Mouse (Mus musculus): Measurements from ENCODE around the gene Tfeb. TPM values are rescaled to one million over a fixed set of nuclear protein-coding genes. Genes with fewer than 3 reads are reported as not detected.

The Tfeb gene
- total and polyA plus RNA-seq, 3 experiments, result 29.1 to 49.3 (median 39.9) TPM

DNA sequence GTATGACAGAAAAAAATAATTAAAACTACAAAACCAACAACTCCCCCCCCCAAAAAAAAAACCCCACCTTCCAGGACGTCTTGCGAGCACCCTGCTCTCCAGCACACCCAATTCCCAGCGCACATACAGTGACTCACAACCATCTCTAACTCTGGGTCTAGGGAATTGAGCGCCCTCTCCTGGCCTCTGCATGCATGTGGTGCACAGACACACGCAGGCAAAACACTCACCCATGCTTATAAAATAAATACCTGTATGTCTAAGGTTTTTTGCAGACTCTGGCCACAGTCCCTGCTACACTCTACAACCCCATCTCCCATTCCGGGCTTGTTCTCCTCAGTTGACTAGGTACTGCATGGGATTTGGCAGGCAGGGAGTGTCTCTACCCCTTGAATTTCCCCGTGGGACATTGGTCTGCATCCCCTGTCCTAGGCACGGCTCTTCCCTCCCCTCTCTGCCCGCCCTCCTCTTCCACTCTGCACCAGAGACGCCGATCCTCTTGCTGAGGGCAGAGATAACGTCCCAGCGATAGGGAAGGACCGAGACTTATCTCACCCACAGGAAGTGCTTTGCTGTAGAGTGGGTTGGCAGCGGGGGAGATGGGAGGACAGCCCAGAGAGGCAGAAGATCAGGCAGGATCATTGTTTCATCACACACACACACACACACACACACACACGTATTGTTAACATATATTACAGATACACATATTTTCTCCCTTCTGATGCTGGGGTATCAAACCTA lies 6.3 kb downstream of the Tfeb start:
- H3K4me3 ChIP-seq (replicated peaks in 1 of 3; ENCODE audit: low read depth in 2 of 3, low read length in 2 of 3, poor library complexity in 1 of 3), result no peak overlapping the region
- no peaks in the 10 kb centered on the region for H3K27me3 ChIP-seq (replicated peaks)
- no peak overlapping the region for H3K9ac ChIP-seq (ENCODE audit: insufficient read depth, low read depth)
- peaks cover 34% of the 10 kb centered on the region for H3K79me2 ChIP-seq (replicated peaks; ENCODE audit: control insufficient read depth, extremely low read depth, insufficient read depth, poor library complexity, severe bottlenecking)
- TF ChIP-seq CTCF (conservative IDR thresholded peaks at IDR 0.05 in 1 of 2, IDR thresholded peaks at IDR 0.05 in 1 of 2; ENCODE audit: low read depth in 2 of 2, low read length in 2 of 2), result peak; percentile 22 to 33; a peak in 3 of 4 replicates
- TF ChIP-seq UBTF (IDR thresholded peaks at IDR 0.05; ENCODE audit: low read depth, low read length), result no peak
- DNase-seq (ENCODE audit: extremely low read depth), result no peak
- no peak overlapping the region for H3K4me2 ChIP-seq (ENCODE audit: insufficient read depth, low read depth, poor library complexity, severe bottlenecking)
- dilution Hi-C loops (cut with MboI; ENCODE audit: extremely low pct_ligation_motif_present, extremely low pct_unique_long_range_greater_than_20kb, low sequenced_read_pairs) (no loop called here), in situ Hi-C loops (cut with MboI; ENCODE audit: low pct_ligation_motif_present, low pct_unique_long_range_greater_than_20kb, low sequenced_read_pairs) (no loop called here)
- peaks cover 5 to 48% of the 10 kb centered on the region in 2 experiments for H3K36me3 ChIP-seq (replicated peaks in 1 of 2; ENCODE audit: control insufficient read depth in 1 of 2, insufficient read depth in 1 of 2, low read length in 1 of 2)
- H3K9me3 ChIP-seq (replicated peaks; ENCODE audit: low read length), result peaks cover 19% of the 10 kb centered on the region
- peaks cover 15 to 49% of the 10 kb centered on the region in 2 experiments for H3K4me1 ChIP-seq (ENCODE audit: control insufficient read depth in 1 of 2, insufficient read depth in 2 of 2)
- no peak overlapping the region for H3K27ac ChIP-seq (ENCODE audit: insufficient read depth, low read depth)

DNA sequence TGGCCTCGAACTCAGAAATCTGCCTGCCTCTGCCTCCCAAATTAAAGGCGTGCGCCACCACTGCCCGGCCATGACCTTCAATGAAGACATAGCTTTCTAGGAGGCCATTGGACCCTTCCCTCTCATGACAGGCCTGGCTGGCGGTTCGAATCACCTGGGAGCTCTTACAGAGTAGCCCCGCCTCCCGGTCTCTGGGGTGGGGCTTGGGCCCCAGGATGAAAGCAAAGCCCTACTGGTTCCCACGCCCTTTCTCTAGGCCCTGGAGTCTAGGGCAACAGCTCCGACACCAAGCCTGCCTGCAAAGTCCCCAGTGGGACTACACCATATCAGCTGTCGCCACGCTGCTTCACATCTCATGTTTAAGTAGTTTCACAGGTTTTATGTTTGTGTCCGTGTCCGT lies 7.3 kb downstream of the Tfeb start:
- in situ Hi-C loops (cut with MboI; ENCODE audit: low pct_ligation_motif_present, low pct_unique_long_range_greater_than_20kb, low sequenced_read_pairs), result no loop called here

DNA sequence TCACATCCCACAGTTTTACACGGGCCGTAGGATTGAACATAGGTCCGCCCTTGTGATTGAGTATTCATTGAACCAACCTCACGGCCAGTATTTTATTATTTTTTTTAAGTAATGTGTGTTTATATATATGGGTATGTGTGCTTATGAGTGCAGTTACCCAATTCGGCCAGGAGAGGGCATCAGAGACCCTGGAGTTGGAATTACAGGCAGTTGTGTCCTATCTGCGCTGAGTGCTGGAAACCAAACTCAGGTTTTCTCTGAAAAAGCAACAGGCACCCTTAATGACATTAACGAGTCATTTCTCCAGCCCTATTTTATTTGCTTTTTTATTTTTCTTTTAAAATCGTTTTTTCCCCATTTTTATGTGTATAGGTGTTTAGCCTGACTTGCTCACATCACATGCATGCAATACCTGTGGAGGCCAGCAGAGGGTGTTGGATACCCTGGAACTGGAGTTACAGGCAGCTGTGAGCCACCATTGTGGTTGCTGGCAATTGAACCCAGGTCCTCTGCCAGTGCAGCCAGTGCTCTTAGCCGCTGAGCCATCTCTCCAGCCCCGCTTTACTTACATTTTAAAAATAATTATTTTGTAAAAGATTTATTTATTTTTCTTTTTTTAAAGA lies 8.0 kb downstream of the Tfeb start:
- no peak overlapping the region for H3K4me2 ChIP-seq (ENCODE audit: insufficient read depth, low read depth, poor library complexity, severe bottlenecking)
- peaks cover 40% of the 10 kb centered on the region for H3K79me2 ChIP-seq (replicated peaks; ENCODE audit: control insufficient read depth, extremely low read depth, insufficient read depth, poor library complexity, severe bottlenecking)
- DNase-seq (ENCODE audit: extremely low read depth), result no peak
- H3K9me3 ChIP-seq (replicated peaks; ENCODE audit: low read length), result peaks cover 19% of the 10 kb centered on the region
- no peak overlapping the region for H3K4me3 ChIP-seq (replicated peaks in 1 of 3; ENCODE audit: low read depth in 2 of 3, low read length in 2 of 3, poor library complexity in 1 of 3)
- H3K4me1 ChIP-seq (ENCODE audit: control insufficient read depth in 1 of 2, insufficient read depth in 2 of 2), result peaks cover 26 to 63% of the 10 kb centered on the region in 2 experiments
- TF ChIP-seq NRF1 (IDR thresholded peaks at IDR 0.05; ENCODE audit: low read depth, low read length), result no peak
- no peak for TF ChIP-seq RCOR1 (conservative IDR thresholded peaks at IDR 0.05; ENCODE audit: low read depth, low read length)
- TF ChIP-seq RAD21 (IDR thresholded peaks at IDR 0.05; ENCODE audit: low read depth, low read length), result peak; percentile 49
- no peak for TF ChIP-seq MAZ (IDR thresholded peaks at IDR 0.05; ENCODE audit: low read depth, low read length)
- TF ChIP-seq TCF12 (IDR thresholded peaks at IDR 0.05; ENCODE audit: low read depth, low read length), result no peak
- no peak for TF ChIP-seq PAX5 (IDR thresholded peaks at IDR 0.05; ENCODE audit: low read length)
- TF ChIP-seq SMC3 (IDR thresholded peaks at IDR 0.05; ENCODE audit: low read depth, low read length), result peak; percentile 41; the same call in 1 of the 2 replicates
- no peak for TF ChIP-seq ETS1 (conservative IDR thresholded peaks at IDR 0.05; ENCODE audit: low read depth, low read length)
- TF ChIP-seq CHD2 (IDR thresholded peaks at IDR 0.05; ENCODE audit: low read length), result no peak
- TF ChIP-seq E2F4 (IDR thresholded peaks at IDR 0.05; ENCODE audit: insufficient replicate concordance, low read depth, low read length), result no peak
- peak; percentile 39 to 53 for TF ChIP-seq CTCF (conservative IDR thresholded peaks at IDR 0.05 in 1 of 2, IDR thresholded peaks at IDR 0.05 in 1 of 2; ENCODE audit: low read depth in 2 of 2, low read length in 2 of 2)
- dilution Hi-C loops (cut with MboI; ENCODE audit: extremely low pct_ligation_motif_present, extremely low pct_unique_long_range_greater_than_20kb, low sequenced_read_pairs), result no loop called here
- no peak overlapping the region for H3K27ac ChIP-seq (ENCODE audit: insufficient read depth, low read depth)
- H3K36me3 ChIP-seq (replicated peaks in 1 of 2; ENCODE audit: control insufficient read depth in 1 of 2, insufficient read depth in 1 of 2, low read length in 1 of 2), result peaks cover 5 to 48% of the 10 kb centered on the region in 2 experiments
- in situ Hi-C loops (cut with MboI; ENCODE audit: low pct_ligation_motif_present, low pct_unique_long_range_greater_than_20kb, low sequenced_read_pairs), result no loop called here
- no peaks in the 10 kb centered on the region for H3K27me3 ChIP-seq (replicated peaks)
- H3K9ac ChIP-seq (ENCODE audit: insufficient read depth, low read depth), result no peak overlapping the region

More for the DNA sequence above, 7.3 kb downstream of the Tfeb start:
- Histone ChIP-seq H3K4me1 (ENCODE audit: control insufficient read depth in 1 of 2, insufficient read depth in 2 of 2) (peaks cover 23 to 59% of the 10 kb centered on the region in 2 experiments), H3K79me2 (replicated peaks; ENCODE audit: control insufficient read depth, extremely low read depth, insufficient read depth, poor library complexity, severe bottlenecking) (peaks cover 35% of the 10 kb centered on the region), H3K4me3 (replicated peaks in 1 of 3; ENCODE audit: low read depth in 2 of 3, low read length in 2 of 3, poor library complexity in 1 of 3) (no peak overlapping the region), H3K9ac (ENCODE audit: insufficient read depth, low read depth) (no peak overlapping the region), H3K27me3 (replicated peaks) (no peaks in the 10 kb centered on the region), H3K36me3 (replicated peaks in 1 of 2; ENCODE audit: control insufficient read depth in 1 of 2, insufficient read depth in 1 of 2, low read length in 1 of 2) (peaks cover 5 to 48% of the 10 kb centered on the region in 2 experiments), H3K9me3 (replicated peaks; ENCODE audit: low read length) (peaks cover 19% of the 10 kb centered on the region), H3K27ac (ENCODE audit: insufficient read depth, low read depth) (no peak overlapping the region), H3K4me2 (ENCODE audit: insufficient read depth, low read depth, poor library complexity, severe bottlenecking) (no peak overlapping the region)
- no peak for TF ChIP-seq CHD2 (IDR thresholded peaks at IDR 0.05; ENCODE audit: low read length)
- TF ChIP-seq MYC (IDR thresholded peaks at IDR 0.05; ENCODE audit: low read depth, low read length), result no peak
- no peak for TF ChIP-seq ZC3H11A (IDR thresholded peaks at IDR 0.05; ENCODE audit: low read depth, low read length)
- no peak for TF ChIP-seq POLR2A (IDR thresholded peaks at IDR 0.05; ENCODE audit: low read depth, low read length)
- no peak for TF ChIP-seq ZMIZ1 (IDR thresholded peaks at IDR 0.05; ENCODE audit: low read depth, low read length)
- DNase-seq (ENCODE audit: extremely low read depth), result no peak
- dilution Hi-C loops (cut with MboI; ENCODE audit: extremely low pct_ligation_motif_present, extremely low pct_unique_long_range_greater_than_20kb, low sequenced_read_pairs), result no loop called here

Measured in CH12.LX (cell line).